Mouse (Mus musculus): ENCODE measurements around the gene Atxn2.

DNA sequence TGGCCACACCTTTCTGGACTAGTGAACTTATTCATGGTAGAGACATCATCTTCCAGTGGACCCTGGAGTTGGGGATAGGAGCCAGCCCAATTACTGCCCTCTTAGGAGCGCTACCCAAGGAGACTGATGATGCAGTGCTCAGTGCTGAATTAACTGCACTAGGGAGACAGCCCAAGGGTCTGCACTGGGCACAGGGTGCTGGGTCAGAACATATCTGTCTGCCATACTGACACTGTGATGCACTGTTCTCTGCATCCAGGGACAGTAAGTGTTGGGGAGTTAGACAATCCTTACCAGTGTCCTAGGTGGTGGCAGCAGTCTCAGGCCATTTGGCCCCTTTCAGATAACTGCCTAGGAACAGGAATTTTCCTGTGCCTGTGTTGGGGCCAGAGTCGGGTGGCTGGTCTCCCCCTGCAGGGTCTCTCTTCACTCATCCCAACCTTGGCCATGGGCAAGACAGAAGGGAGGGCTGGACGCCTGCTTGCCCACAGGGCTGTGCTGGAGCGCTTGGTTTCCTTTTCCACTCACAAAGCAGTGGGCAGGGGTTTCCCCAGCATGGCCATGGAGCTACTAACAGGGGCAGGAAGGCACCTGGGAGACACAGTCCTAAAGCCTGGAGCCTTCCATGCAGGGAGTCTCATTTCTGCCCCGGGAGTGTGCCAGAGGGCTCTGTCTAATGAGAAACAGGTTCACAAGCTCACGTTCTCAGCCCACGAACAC lies 111.8 kb downstream of the Atxn2 start:
- no peak for TF ChIP-seq CTCF (IDR thresholded peaks at IDR 0.05; ENCODE audit: insufficient read depth, low read depth, low read length)
- no peak for TF ChIP-seq POLR2A (IDR thresholded peaks at IDR 0.05; ENCODE audit: insufficient read depth, low read depth, low read length)
